Mouse (Mus musculus): ENCODE measurements around the gene Dcaf5. TPM values are rescaled to one million over a fixed set of nuclear protein-coding genes. Genes with fewer than 3 reads are reported as not detected.

The Dcaf5 gene
- polyA plus RNA-seq, 1 experiment from 2014 or later, result 12.5 TPM

- Histone ChIP-seq H3K36me3 (ENCODE audit: control insufficient read depth, insufficient read depth, low read length) (no peaks in the 10 kb centered on the region), H3K4me1 (replicated peaks; ENCODE audit: control insufficient read depth, insufficient read depth, low read length) (0 out of 2 replicates have a peak, but pooled peaks cover 2% of the 10 kb centered on the region), H3K27ac (ENCODE audit: low read depth, low read length) (no peak overlapping the region), H3K4me2 (ENCODE audit: low read depth, low read length, severe bottlenecking) (no peak overlapping the region), H3K27me3 (ENCODE audit: control insufficient read depth, insufficient read depth, low read length) (no peaks in the 10 kb centered on the region), H3K9me3 (ENCODE audit: control insufficient read depth, low read length) (no peaks in the 10 kb centered on the region), H3K4me3 (ENCODE audit: low read depth, low read length) (no peak overlapping the region), H3K9ac (ENCODE audit: low read length) (no peak overlapping the region)
- no peak for DNase-seq (ENCODE audit: low spot score)
- WGBS, result 85% methylated on average over 4 of the region's 4 CpGs
- ATAC-seq (replicated peaks; ENCODE audit: low FRiP score), result no peak
Observed at GRCm38 (mm10) chr12:80379393-80379792, 57.0 kb downstream of the Dcaf5 start.

- H3K4me1 ChIP-seq (replicated peaks; ENCODE audit: control insufficient read depth, insufficient read depth, low read length), result 0 out of 2 replicates have a peak, but pooled peaks cover 2% of the 10 kb centered on the region
- H3K27ac ChIP-seq (ENCODE audit: low read depth, low read length), result no peak overlapping the region
- H3K9ac ChIP-seq (ENCODE audit: low read length), result no peak overlapping the region
- no peak for ATAC-seq (replicated peaks; ENCODE audit: low FRiP score)
- no peak overlapping the region for H3K4me2 ChIP-seq (ENCODE audit: low read depth, low read length, severe bottlenecking)
- H3K36me3 ChIP-seq (ENCODE audit: control insufficient read depth, insufficient read depth, low read length), result no peaks in the 10 kb centered on the region
- 75% methylated on average over 1 of the region's 1 CpGs for WGBS
- no peak for DNase-seq (ENCODE audit: low spot score)
- H3K9me3 ChIP-seq (ENCODE audit: control insufficient read depth, low read length), result no peaks in the 10 kb centered on the region
- no peak overlapping the region for H3K4me3 ChIP-seq (ENCODE audit: low read depth, low read length)
- H3K27me3 ChIP-seq (ENCODE audit: control insufficient read depth, insufficient read depth, low read length), result no peaks in the 10 kb centered on the region
Observed at GRCm38 (mm10) chr12:80377604-80378003, 58.8 kb downstream of the Dcaf5 start.

GRCm38 (mm10) chr12:80375721-80376120, 60.7 kb downstream of the Dcaf5 start:
- ATAC-seq (replicated peaks; ENCODE audit: low FRiP score) (no peak), DNase-seq (ENCODE audit: low spot score) (no peak)
- no peaks in the 10 kb centered on the region for H3K27me3 ChIP-seq (ENCODE audit: control insufficient read depth, insufficient read depth, low read length)
- H3K9ac ChIP-seq (ENCODE audit: low read length), result no peak overlapping the region
- no peak overlapping the region for H3K4me3 ChIP-seq (ENCODE audit: low read depth, low read length)
- no peaks in the 10 kb centered on the region for H3K9me3 ChIP-seq (ENCODE audit: control insufficient read depth, low read length)
- H3K36me3 ChIP-seq (ENCODE audit: control insufficient read depth, insufficient read depth, low read length), result no peaks in the 10 kb centered on the region
- H3K4me2 ChIP-seq (ENCODE audit: low read depth, low read length, severe bottlenecking), result no peak overlapping the region
- 92% methylated on average over 4 of the region's 4 CpGs for WGBS
- H3K27ac ChIP-seq (ENCODE audit: low read depth, low read length), result no peak overlapping the region
- H3K4me1 ChIP-seq (replicated peaks; ENCODE audit: control insufficient read depth, insufficient read depth, low read length), result 0 out of 2 replicates have a peak, but pooled peaks cover 2% of the 10 kb centered on the region

GRCm38 (mm10) chr12:80374736-80375135, 61.7 kb downstream of the Dcaf5 start:
- no peak overlapping the region for H3K9ac ChIP-seq (ENCODE audit: low read length)
- H3K4me2 ChIP-seq (ENCODE audit: low read depth, low read length, severe bottlenecking), result no peak overlapping the region
- DNase-seq (ENCODE audit: low spot score), result no peak
- WGBS, result 86% methylated on average over 2 of the region's 2 CpGs
- no peak for ATAC-seq (replicated peaks; ENCODE audit: low FRiP score)
- no peaks in the 10 kb centered on the region for H3K36me3 ChIP-seq (ENCODE audit: control insufficient read depth, insufficient read depth, low read length)
- no peak overlapping the region for H3K27ac ChIP-seq (ENCODE audit: low read depth, low read length)
- H3K9me3 ChIP-seq (ENCODE audit: control insufficient read depth, low read length), result no peaks in the 10 kb centered on the region
- H3K4me1 ChIP-seq (replicated peaks; ENCODE audit: control insufficient read depth, insufficient read depth, low read length), result no peaks in the 10 kb centered on the region
- no peak overlapping the region for H3K4me3 ChIP-seq (ENCODE audit: low read depth, low read length)
- H3K27me3 ChIP-seq (ENCODE audit: control insufficient read depth, insufficient read depth, low read length), result no peaks in the 10 kb centered on the region

- Histone ChIP-seq H3K9ac (ENCODE audit: low read length) (no peak overlapping the region), H3K9me3 (ENCODE audit: control insufficient read depth, low read length) (no peaks in the 10 kb centered on the region), H3K27me3 (ENCODE audit: control insufficient read depth, insufficient read depth, low read length) (no peaks in the 10 kb centered on the region), H3K4me3 (ENCODE audit: low read depth, low read length) (no peak overlapping the region), H3K27ac (ENCODE audit: low read depth, low read length) (no peak overlapping the region), H3K4me1 (replicated peaks; ENCODE audit: control insufficient read depth, insufficient read depth, low read length) (no peaks in the 10 kb centered on the region), H3K4me2 (ENCODE audit: low read depth, low read length, severe bottlenecking) (no peak overlapping the region), H3K36me3 (ENCODE audit: control insufficient read depth, insufficient read depth, low read length) (no peaks in the 10 kb centered on the region)
- no peak for DNase-seq (ENCODE audit: low spot score)
- 95% methylated on average over 7 of the region's 8 CpGs for WGBS
- no peak for ATAC-seq (replicated peaks; ENCODE audit: low FRiP score)
Observed at GRCm38 (mm10) chr12:80372946-80373345, 63.5 kb downstream of the Dcaf5 start.

GRCm38 (mm10) chr12:80367227-80367626, 69.2 kb downstream of the Dcaf5 start:
- no peaks in the 10 kb centered on the region for H3K9me3 ChIP-seq (ENCODE audit: control insufficient read depth, low read length)
- H3K4me1 ChIP-seq (replicated peaks; ENCODE audit: control insufficient read depth, insufficient read depth, low read length), result peaks cover 8% of the 10 kb centered on the region; the same call in 1 of the 2 replicates
- no peak overlapping the region for H3K9ac ChIP-seq (ENCODE audit: low read length)
- DNase-seq (ENCODE audit: low spot score) (no peak), ATAC-seq (replicated peaks; ENCODE audit: low FRiP score) (no peak)
- H3K4me3 ChIP-seq (ENCODE audit: low read depth, low read length), result no peak overlapping the region
- no peak overlapping the region for H3K27ac ChIP-seq (ENCODE audit: low read depth, low read length)
- H3K36me3 ChIP-seq (ENCODE audit: control insufficient read depth, insufficient read depth, low read length), result no peaks in the 10 kb centered on the region
- H3K27me3 ChIP-seq (ENCODE audit: control insufficient read depth, insufficient read depth, low read length), result no peaks in the 10 kb centered on the region
- 78% methylated on average over 4 of the region's 4 CpGs for WGBS
- H3K4me2 ChIP-seq (ENCODE audit: low read depth, low read length, severe bottlenecking), result no peak overlapping the region

- H3K9me3 ChIP-seq (ENCODE audit: control insufficient read depth, low read length), result no peaks in the 10 kb centered on the region
- H3K4me1 ChIP-seq (replicated peaks; ENCODE audit: control insufficient read depth, insufficient read depth, low read length), result peaks cover 8% of the 10 kb centered on the region; the same call in 1 of the 2 replicates
- WGBS, result 69% methylated on average over 3 of the region's 3 CpGs
- no peaks in the 10 kb centered on the region for H3K27me3 ChIP-seq (ENCODE audit: control insufficient read depth, insufficient read depth, low read length)
- H3K36me3 ChIP-seq (ENCODE audit: control insufficient read depth, insufficient read depth, low read length), result no peaks in the 10 kb centered on the region
- peak overlapping the region; percentile 37; the same call in 1 of the 2 replicates for H3K27ac ChIP-seq (ENCODE audit: low read depth, low read length)
- no peak for ATAC-seq (replicated peaks; ENCODE audit: low FRiP score)
- H3K4me2 ChIP-seq (ENCODE audit: low read depth, low read length, severe bottlenecking), result no peak overlapping the region
- no peak overlapping the region for H3K9ac ChIP-seq (ENCODE audit: low read length)
- no peak overlapping the region for H3K4me3 ChIP-seq (ENCODE audit: low read depth, low read length)
- DNase-seq (ENCODE audit: low spot score), result no peak
Observed at GRCm38 (mm10) chr12:80366004-80366480, 70.4 kb downstream of the Dcaf5 start.

GRCm38 (mm10) chr12:80365345-80365744, 71.1 kb downstream of the Dcaf5 start:
- DNase-seq (ENCODE audit: low spot score) (no peak), ATAC-seq (replicated peaks; ENCODE audit: low FRiP score) (no peak)
- Histone ChIP-seq H3K4me2 (ENCODE audit: low read depth, low read length, severe bottlenecking) (no peak overlapping the region), H3K36me3 (ENCODE audit: control insufficient read depth, insufficient read depth, low read length) (no peaks in the 10 kb centered on the region), H3K27me3 (ENCODE audit: control insufficient read depth, insufficient read depth, low read length) (no peaks in the 10 kb centered on the region), H3K27ac (ENCODE audit: low read depth, low read length) (peak overlapping the region; percentile 37; the same call in 1 of the 2 replicates), H3K4me3 (ENCODE audit: low read depth, low read length) (no peak overlapping the region), H3K4me1 (replicated peaks; ENCODE audit: control insufficient read depth, insufficient read depth, low read length) (peaks cover 8% of the 10 kb centered on the region; the same call in 1 of the 2 replicates), H3K9ac (ENCODE audit: low read length) (no peak overlapping the region), H3K9me3 (ENCODE audit: control insufficient read depth, low read length) (no peaks in the 10 kb centered on the region)
- 96% methylated on average over 3 of the region's 3 CpGs for WGBS

GRCm38 (mm10) chr12:80361655-80362054, 74.7 kb downstream of the Dcaf5 start:
- Histone ChIP-seq H3K36me3 (ENCODE audit: control insufficient read depth, insufficient read depth, low read length) (no peaks in the 10 kb centered on the region), H3K27ac (ENCODE audit: low read depth, low read length) (no peak overlapping the region), H3K4me3 (ENCODE audit: low read depth, low read length) (no peak overlapping the region), H3K4me2 (ENCODE audit: low read depth, low read length, severe bottlenecking) (no peak overlapping the region), H3K4me1 (replicated peaks; ENCODE audit: control insufficient read depth, insufficient read depth, low read length) (peaks cover 8% of the 10 kb centered on the region; the same call in 1 of the 2 replicates), H3K9ac (ENCODE audit: low read length) (no peak overlapping the region), H3K9me3 (ENCODE audit: control insufficient read depth, low read length) (no peaks in the 10 kb centered on the region), H3K27me3 (ENCODE audit: control insufficient read depth, insufficient read depth, low read length) (no peaks in the 10 kb centered on the region)
- 82% methylated on average over 1 of the region's 1 CpGs for WGBS
- DNase-seq (ENCODE audit: low spot score), result no peak
- ATAC-seq (replicated peaks; ENCODE audit: low FRiP score), result no peak

Measured in forebrain, embryonic 11.5 days (tissue).